Mouse (Mus musculus) stomach, adult 2 months (tissue): ENCODE data around the gene BC048679. TPM values are rescaled to one million over a fixed set of nuclear protein-coding genes. Genes with fewer than 3 reads are reported as not detected.

Source experiments
- polyA plus RNA-seq: library from polyadenylated mRNA; depleted of rRNA; stranded (reverse); fragments of >200 nt; gene quantifications from 2 replicates; pipeline ENCODE4 v1.2.3, GENCODE M21; 2012; rRNA removed

BC048679 gene
- polyA plus RNA-seq: 0.77 TPM in 1 of 2 replicates, not detected in the other

GRCm38 (mm10) chr7:81498181-81498580 is at the start of gene BC048679:
TSS of gene BC048679 (minus strand) at chr7:81498281.

GRCm38 (mm10) chr7:81493331-81494021 is 4.6 kb downstream of the BC048679 start, which contains the start of gene Ap3b2:
TSS of gene Ap3b2 (minus strand) at chr7:81493925.

GRCm38 (mm10) chr7:81455155-81455651 is 42.9 kb downstream of the BC048679 start, which contains the start of gene Cpeb1:
TSS of gene Cpeb1 (minus strand) at chr7:81455465.

Other genes with a start within 250 kb of the BC048679 start
- 256 and 287 TPM in 2 replicates for gene Rps17, start 153.0 kb downstream of the BC048679 start, polyA plus RNA-seq
- 0.68 and 1.5 TPM in 2 replicates for gene Cpeb1, start 42.8 kb downstream of the BC048679 start, polyA plus RNA-seq
- 1.6 and 1.9 TPM in 2 replicates for gene Ap3b2, start 4.4 kb downstream of the BC048679 start, polyA plus RNA-seq
- 0.08 and 0.18 TPM in 2 replicates for gene Fsd2, start 68.7 kb upstream of the BC048679 start, polyA plus RNA-seq
- 9.3 and 13.9 TPM in 2 replicates for gene Whamm, start 73.0 kb upstream of the BC048679 start, polyA plus RNA-seq
- gene Homer2, start 209.2 kb upstream of the BC048679 start, polyA plus RNA-seq: 10.1 and 16.2 TPM in 2 replicates